Mouse (Mus musculus) small intestine, adult 2 months (tissue): ENCODE measurements around the gene Shisal2a.

Experiments
- CTCF ChIP-seq: fragments of 200-500 bp; IDR thresholded peaks from 2 replicates; pipeline ENCODE4 v1.5.1; 2012; ENCODE audit warnings: low read depth, mild to moderate bottlenecking, control low read depth, inconsistent platforms, low read length, moderate library complexity, mixed read lengths; ENCODE audit not compliant: insufficient replicate concordance, insufficient read length; ENCODE audit errors: extremely low read depth
- POLR2A ChIP-seq: fragments of 200-500 bp; IDR thresholded peaks from 2 replicates; pipeline ENCODE4 v1.6.1; 2012; ENCODE audit warnings: low read depth, mild to moderate bottlenecking, control low read depth, inconsistent platforms, low read length, moderate library complexity

DNA sequence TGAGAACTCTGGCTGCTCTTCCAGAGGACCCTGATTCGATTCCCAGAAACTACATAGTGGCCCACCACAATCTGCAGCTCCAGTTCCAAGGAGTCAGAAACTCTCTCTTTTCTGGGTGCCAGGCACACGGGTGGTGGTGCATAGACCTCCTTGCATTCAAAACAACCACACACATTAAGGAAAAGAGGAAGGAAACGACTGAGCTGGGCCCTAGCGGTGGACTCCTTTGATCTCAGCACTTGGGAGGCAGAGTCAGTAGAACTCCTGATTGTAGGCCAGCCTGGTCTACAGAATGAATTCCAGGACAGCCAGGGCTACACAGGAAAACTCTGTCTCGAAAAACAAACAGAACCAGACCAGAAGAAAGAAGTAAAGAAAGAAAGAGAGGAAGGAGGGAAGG lies 59.6 kb downstream of the Shisal2a start:
- no peak for TF ChIP-seq POLR2A
- TF ChIP-seq CTCF, result no peak
